ENCODE assay signal across 14 mouse cellular contexts in the genomic region with DNA sequence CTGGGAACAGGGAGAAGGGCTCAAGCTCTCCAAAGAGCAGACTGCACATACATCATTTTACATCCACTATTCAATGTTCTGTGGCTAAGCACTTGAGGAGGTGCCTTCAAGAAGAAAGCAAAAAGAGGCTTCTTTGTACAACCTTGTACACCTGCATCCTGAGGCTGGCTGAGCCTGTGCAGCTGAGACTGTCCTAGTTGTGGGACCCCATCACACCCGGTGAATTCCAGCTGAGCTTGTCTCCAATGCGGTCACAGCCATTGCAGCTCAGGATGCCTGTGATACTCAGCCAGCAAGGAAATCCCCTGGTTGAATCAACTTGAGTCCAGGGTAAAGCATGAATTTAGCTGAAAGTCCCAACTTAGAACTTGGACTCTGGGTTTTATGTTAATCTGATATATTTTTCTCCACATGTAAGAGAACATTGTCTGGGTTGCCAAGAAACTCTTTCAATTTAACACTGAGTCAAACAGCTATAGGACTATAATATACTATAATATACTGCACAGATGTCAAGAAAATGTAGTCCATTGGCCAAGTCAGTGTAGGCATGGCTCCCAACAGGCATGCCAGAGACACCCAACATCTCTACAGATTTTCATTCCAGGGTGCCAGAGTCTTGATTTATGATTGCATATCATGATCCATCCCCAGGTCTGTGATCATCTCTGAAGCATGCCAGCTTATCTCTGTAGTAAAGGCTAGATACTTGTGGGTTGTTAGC.
"Had no signal": no experiment of that assay in that cellular context is flagged by ENCODE, and none has a peak within 500 bp of the region (broad histone marks: within the 10 kb centered on the region; RNA-seq: fewer than 3 reads in every experiment).

No protein-coding gene starts in this region.

- H3K9me3 ChIP-seq: limb, embryonic 12.5 days; liver, embryonic 13.5 days; lung, embryonic 15.5 days; midbrain, embryonic 15.5 days; neural tube, embryonic 12.5 days; stomach, embryonic 15.5 days had no signal

- H3K27me3 ChIP-seq: limb, embryonic 12.5 days; liver, embryonic 13.5 days; lung, embryonic 15.5 days; midbrain, embryonic 15.5 days; neural tube, embryonic 12.5 days; stomach, embryonic 15.5 days had no signal

- H3K27ac ChIP-seq: limb, embryonic 12.5 days; liver, embryonic 13.5 days; lung, embryonic 15.5 days; macrophage; midbrain, embryonic 15.5 days; neural tube, embryonic 12.5 days; stomach, embryonic 15.5 days had no signal

- H3K4me1 ChIP-seq: limb, embryonic 12.5 days; liver, embryonic 13.5 days; lung, embryonic 15.5 days; megakaryocyte, embryonic 14.5 days; midbrain, embryonic 15.5 days; neural tube, embryonic 12.5 days; stomach, embryonic 15.5 days had no signal

- H3K4me3 ChIP-seq: limb, embryonic 12.5 days; liver, embryonic 13.5 days; lung, embryonic 15.5 days; megakaryocyte, embryonic 14.5 days; midbrain, embryonic 15.5 days; neural tube, embryonic 12.5 days; stomach, embryonic 15.5 days had no signal

- DNase-seq: kidney, adult 8-10 months; kidney, postnatal 25 days; layer of hippocampus, postnatal 36 days; liver; liver, embryonic 13.5 days; liver, postnatal 0 days; lung, postnatal 14 days had no signal

- H3K36me3 ChIP-seq: limb, embryonic 12.5 days; liver, embryonic 13.5 days; lung, embryonic 15.5 days; midbrain, embryonic 15.5 days; neural tube, embryonic 12.5 days; stomach, embryonic 15.5 days had no signal
